Mouse (Mus musculus) intestine, embryonic 15.5 days (tissue): ENCODE measurements at regions not wholly inside any gene's neighbourhood (a gene's known extent, or its start where the extent isn't known, plus 50 kb on each side); places are given as distances from the start of the nearest gene placed in this dataset.

Source experiments
- ATAC-seq: fragments of 200-750 bp; cut with Nextera tagmentation; 2 replicates; pipeline ENCODE4 v1.8.0; 2017; ENCODE audit warnings: moderate TSS enrichment, moderate library complexity
- H3K27ac ChIP-seq: fragments of 300-500 bp; sonication (generic); 2 replicates; pipeline ENCODE4 v1.5.1; 2015; ENCODE audit warnings: mild to moderate bottlenecking, inconsistent platforms
- H3K27me3 ChIP-seq: fragments of 300-500 bp; sonication (generic); replicated peaks from 2 replicates; pipeline ENCODE4 v1.6.1; 2015; ENCODE audit warnings: inconsistent platforms
- H3K36me3 ChIP-seq: fragments of 300-500 bp; sonication (generic); 2 replicates; pipeline ENCODE4 v1.6.1; 2015; ENCODE audit warnings: inconsistent platforms
- H3K4me1 ChIP-seq: fragments of 300-500 bp; sonication (generic); replicated peaks from 2 replicates; pipeline ENCODE4 v1.6.1; 2015; ENCODE audit warnings: inconsistent platforms
- H3K4me2 ChIP-seq: fragments of 300-500 bp; sonication (generic); replicated peaks from 2 replicates; pipeline ENCODE4 v1.6.1; 2015; ENCODE audit warnings: mild to moderate bottlenecking, inconsistent platforms
- H3K4me3 ChIP-seq: fragments of 300-500 bp; sonication (generic); replicated peaks from 2 replicates; pipeline ENCODE4 v1.5.1; 2015; ENCODE audit warnings: inconsistent platforms
- H3K9ac ChIP-seq: fragments of 300-500 bp; sonication (generic); 2 replicates; pipeline ENCODE4 v1.6.1; 2015; ENCODE audit warnings: inconsistent platforms
- H3K9me3 ChIP-seq: fragments of 300-500 bp; sonication (generic); 2 replicates; pipeline ENCODE4 v1.6.1; 2016; ENCODE audit warnings: inconsistent platforms
- WGBS: fragments of 180-500 bp; shearing (Covaris S2); methylation state at CpG from one replicate; pipeline ENCODE4 v1.1.7; 2015; 5-methylcytosine and 5-hydroxymethylcytosine counted together

DNA sequence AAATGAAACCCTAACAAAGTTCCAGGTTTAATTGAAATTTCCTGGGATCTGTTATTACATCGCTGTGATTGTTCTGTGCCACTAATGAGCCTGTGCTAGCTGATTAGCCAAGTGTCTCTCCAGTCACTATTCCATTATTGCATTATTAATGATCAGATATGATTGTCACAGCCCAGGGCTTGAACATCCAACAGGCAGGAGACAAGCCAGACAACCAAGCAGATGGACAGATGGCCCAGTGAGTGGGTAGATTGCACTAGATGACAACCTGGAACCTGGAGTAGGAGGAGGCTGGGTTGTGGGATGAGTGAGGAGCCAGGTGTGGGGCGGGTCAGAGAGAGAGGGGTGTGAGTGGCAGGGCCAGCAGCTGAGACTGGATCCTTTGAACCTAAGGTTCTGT is 161.6 kb downstream of the Trim29 start:
- no peaks in the 10 kb centered on the region for H3K27me3 ChIP-seq
- H3K9me3 ChIP-seq = no peaks in the 10 kb centered on the region
- no peaks in the 10 kb centered on the region for H3K36me3 ChIP-seq
- no peak overlapping the region for H3K4me3 ChIP-seq
- no peak overlapping the region for H3K4me2 ChIP-seq
- no peak overlapping the region for H3K9ac ChIP-seq
- no peaks in the 10 kb centered on the region for H3K4me1 ChIP-seq
- H3K27ac ChIP-seq = no peak overlapping the region
- WGBS = 80% methylated on average over 2 of the region's 2 CpGs
- ATAC-seq = no peak

GRCm38 (mm10) chr9:43473164-43473563 is 162.5 kb downstream of the Trim29 start:
- Histone ChIP-seq H3K4me1 (no peaks in the 10 kb centered on the region), H3K27ac (no peak overlapping the region), H3K27me3 (no peaks in the 10 kb centered on the region), H3K36me3 (no peaks in the 10 kb centered on the region), H3K9ac (no peak overlapping the region), H3K4me2 (no peak overlapping the region), H3K9me3 (no peaks in the 10 kb centered on the region), H3K4me3 (no peak overlapping the region)
- 65% methylated on average over 1 of the region's 1 CpGs for WGBS
- no peak for ATAC-seq

- no peak for ATAC-seq
- Histone ChIP-seq H3K9me3 (no peaks in the 10 kb centered on the region), H3K4me3 (no peak overlapping the region), H3K27me3 (no peaks in the 10 kb centered on the region), H3K4me1 (no peaks in the 10 kb centered on the region), H3K36me3 (no peaks in the 10 kb centered on the region), H3K4me2 (no peak overlapping the region), H3K9ac (no peak overlapping the region), H3K27ac (no peak overlapping the region)
- WGBS = 69% methylated on average over 16 of the region's 16 CpGs
Measured at GRCm38 (mm10) chr9:43473601-43474302, 163.1 kb downstream of the Trim29 start.

- no peak overlapping the region for H3K27ac ChIP-seq
- no peaks in the 10 kb centered on the region; the same call in 1 of the 2 replicates for H3K4me1 ChIP-seq
- no peaks in the 10 kb centered on the region for H3K27me3 ChIP-seq
- WGBS = 72% methylated on average over 4 of the region's 4 CpGs
- H3K9me3 ChIP-seq = no peaks in the 10 kb centered on the region
- no peak overlapping the region for H3K9ac ChIP-seq
- no peak overlapping the region for H3K4me3 ChIP-seq
- ATAC-seq = no peak
- H3K36me3 ChIP-seq = no peaks in the 10 kb centered on the region
- no peak overlapping the region for H3K4me2 ChIP-seq
Measured at GRCm38 (mm10) chr9:43474303-43474643, 163.6 kb downstream of the Trim29 start.

- 45% methylated on average over 3 of the region's 3 CpGs for WGBS
- Histone ChIP-seq H3K36me3 (no peaks in the 10 kb centered on the region), H3K27ac (no peak overlapping the region), H3K9ac (no peak overlapping the region), H3K4me1 (no peaks in the 10 kb centered on the region; the same call in 1 of the 2 replicates), H3K4me2 (no peak overlapping the region), H3K9me3 (no peaks in the 10 kb centered on the region), H3K27me3 (no peaks in the 10 kb centered on the region), H3K4me3 (no peak overlapping the region)
- ATAC-seq = no peak
Measured at GRCm38 (mm10) chr9:43480826-43481591, 170.4 kb downstream of the Trim29 start.

DNA sequence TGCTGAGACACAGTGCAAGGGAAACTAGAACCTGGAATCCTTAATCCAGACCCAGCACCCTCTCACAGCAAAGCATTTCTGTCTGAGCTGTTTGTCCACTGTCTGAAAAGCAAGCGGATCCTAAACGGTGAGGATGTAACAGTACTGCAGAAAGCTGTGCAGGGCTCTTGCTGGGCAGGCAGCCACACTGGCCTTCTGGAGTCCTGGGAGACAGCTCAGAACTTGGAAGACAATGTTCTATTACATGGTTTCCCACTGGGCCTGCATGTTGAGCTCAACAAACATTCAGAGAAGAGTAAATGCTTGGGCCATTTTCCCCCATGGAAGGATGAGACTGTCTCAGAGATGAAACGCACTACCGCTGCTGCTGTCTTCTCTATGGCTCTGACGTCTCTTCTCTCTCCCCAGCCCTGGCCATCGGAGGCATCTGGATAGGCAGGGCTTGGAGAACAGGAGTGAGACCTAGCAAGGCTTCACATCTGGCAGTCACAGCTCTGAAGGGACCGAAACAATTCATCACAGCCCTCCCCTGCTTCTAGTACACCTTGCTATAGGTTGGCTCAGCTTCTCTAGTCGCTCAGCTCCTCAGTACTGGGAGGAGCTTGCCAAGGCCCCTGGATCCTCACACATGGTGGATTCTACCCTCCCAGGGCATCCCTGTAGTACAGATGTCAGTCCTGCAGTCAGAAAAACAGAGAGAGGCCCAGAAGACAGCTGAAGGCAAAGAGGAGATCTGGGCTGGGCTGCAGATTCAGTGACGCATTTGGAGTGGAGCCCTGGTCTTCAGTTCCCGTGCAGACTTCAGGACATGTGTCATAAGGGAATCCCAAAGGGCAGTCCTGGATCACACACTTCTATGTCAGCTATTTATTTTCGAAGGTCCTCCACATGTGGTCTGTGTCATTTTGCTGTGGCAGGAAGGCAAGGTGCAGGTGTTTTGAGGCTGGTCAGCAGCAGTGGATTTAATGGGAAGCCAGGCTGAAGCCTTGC is 171.7 kb downstream of the Trim29 start:
- H3K9ac ChIP-seq = no peak overlapping the region
- no peaks in the 10 kb centered on the region for H3K36me3 ChIP-seq
- no peaks in the 10 kb centered on the region for H3K27me3 ChIP-seq
- no peak overlapping the region for H3K27ac ChIP-seq
- no peaks in the 10 kb centered on the region for H3K9me3 ChIP-seq
- no peaks in the 10 kb centered on the region; the same call in 1 of the 2 replicates for H3K4me1 ChIP-seq
- no peak for ATAC-seq
- WGBS = 70% methylated on average over 11 of the region's 11 CpGs
- no peak overlapping the region for H3K4me3 ChIP-seq
- no peak overlapping the region for H3K4me2 ChIP-seq

- H3K4me3 ChIP-seq = no peak overlapping the region
- H3K4me1 ChIP-seq = no peaks in the 10 kb centered on the region; the same call in 1 of the 2 replicates
- no peak for ATAC-seq
- no peak overlapping the region for H3K9ac ChIP-seq
- H3K27ac ChIP-seq = no peak overlapping the region
- H3K4me2 ChIP-seq = no peak overlapping the region
- no peaks in the 10 kb centered on the region for H3K9me3 ChIP-seq
- WGBS = 88% methylated on average over 2 of the region's 2 CpGs
- H3K36me3 ChIP-seq = no peaks in the 10 kb centered on the region
- no peaks in the 10 kb centered on the region for H3K27me3 ChIP-seq
Measured at GRCm38 (mm10) chr9:43483195-43483594, 172.5 kb downstream of the Trim29 start.

DNA sequence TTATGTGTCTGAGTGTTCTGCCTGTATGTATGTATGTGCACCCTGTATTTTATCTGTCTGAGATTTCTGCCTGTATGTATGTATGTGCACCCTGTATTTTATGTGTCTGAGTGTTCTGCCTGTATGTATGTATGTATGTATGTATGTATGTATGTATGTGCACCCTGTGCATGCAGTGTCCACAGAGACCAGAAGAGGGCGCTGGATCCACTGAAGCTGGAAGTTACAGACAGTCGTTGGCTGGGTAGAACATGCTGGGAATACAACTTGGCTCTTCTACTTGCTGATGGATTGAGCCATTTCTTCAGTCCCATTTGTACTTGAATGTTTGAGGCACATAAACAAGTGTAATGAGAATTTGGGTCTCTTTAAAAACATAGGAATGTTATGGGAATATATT is 173.3 kb downstream of the Trim29 start:
- no peak for ATAC-seq
- Histone ChIP-seq H3K4me2 (no peak overlapping the region), H3K9ac (no peak overlapping the region), H3K9me3 (no peaks in the 10 kb centered on the region), H3K27ac (no peak overlapping the region), H3K4me3 (no peak overlapping the region), H3K4me1 (no peaks in the 10 kb centered on the region; the same call in 1 of the 2 replicates), H3K36me3 (no peaks in the 10 kb centered on the region), H3K27me3 (no peaks in the 10 kb centered on the region)
- WGBS = 86% methylated on average over 2 of the region's 2 CpGs

DNA sequence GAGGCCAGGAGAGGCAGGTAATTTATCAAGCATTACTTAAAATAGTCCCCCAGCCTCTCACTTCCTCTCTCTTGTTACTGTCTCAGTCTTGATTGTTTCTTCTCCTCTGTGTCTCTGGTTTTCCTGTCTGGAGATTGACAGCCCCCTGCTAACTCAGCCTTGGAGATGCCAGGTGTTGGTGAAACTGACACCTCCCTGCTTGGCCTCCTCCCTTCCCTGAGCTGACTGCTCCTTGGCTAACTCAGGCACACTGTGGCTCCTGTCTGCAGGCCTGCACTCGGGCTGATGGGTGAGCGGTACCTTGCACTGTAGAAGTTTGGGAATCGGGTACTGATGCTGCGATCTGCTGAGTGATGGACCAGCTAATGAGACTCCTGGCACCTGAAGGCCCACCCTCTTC is 176.1 kb downstream of the Trim29 start:
- H3K9me3 ChIP-seq = no peaks in the 10 kb centered on the region
- WGBS = 61% methylated on average over 4 of the region's 4 CpGs
- no peaks in the 10 kb centered on the region for H3K36me3 ChIP-seq
- no peak overlapping the region for H3K4me2 ChIP-seq
- H3K27ac ChIP-seq = no peak overlapping the region
- no peak overlapping the region for H3K4me3 ChIP-seq
- no peaks in the 10 kb centered on the region for H3K4me1 ChIP-seq
- no peak for ATAC-seq
- no peaks in the 10 kb centered on the region for H3K27me3 ChIP-seq
- no peak overlapping the region for H3K9ac ChIP-seq

DNA sequence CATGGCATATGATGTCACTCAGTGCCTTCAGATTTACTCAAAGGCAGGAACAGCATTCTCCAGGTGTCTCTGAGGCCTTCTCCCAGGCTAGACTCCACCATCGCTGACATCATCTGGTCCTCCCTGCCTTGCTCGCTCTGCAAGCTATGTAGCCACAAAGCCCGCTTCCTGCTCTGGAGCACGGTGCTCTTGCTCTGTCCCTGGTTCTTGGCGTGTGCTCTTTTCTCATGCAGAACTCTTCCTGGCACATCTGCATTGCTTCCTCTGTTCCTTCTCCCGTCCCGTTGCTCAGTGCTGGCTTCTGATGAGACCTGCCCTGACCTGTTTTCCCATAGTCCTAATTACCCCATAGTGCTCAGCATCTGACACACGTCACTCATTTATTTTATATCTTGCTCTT is 178.6 kb downstream of the Trim29 start:
- Histone ChIP-seq H3K4me2 (no peak overlapping the region), H3K9ac (no peak overlapping the region), H3K4me1 (no peaks in the 10 kb centered on the region), H3K27ac (no peak overlapping the region), H3K9me3 (no peaks in the 10 kb centered on the region), H3K36me3 (no peaks in the 10 kb centered on the region), H3K27me3 (no peaks in the 10 kb centered on the region), H3K4me3 (no peak overlapping the region)
- no peak for ATAC-seq
- 68% methylated on average over 8 of the region's 8 CpGs for WGBS

DNA sequence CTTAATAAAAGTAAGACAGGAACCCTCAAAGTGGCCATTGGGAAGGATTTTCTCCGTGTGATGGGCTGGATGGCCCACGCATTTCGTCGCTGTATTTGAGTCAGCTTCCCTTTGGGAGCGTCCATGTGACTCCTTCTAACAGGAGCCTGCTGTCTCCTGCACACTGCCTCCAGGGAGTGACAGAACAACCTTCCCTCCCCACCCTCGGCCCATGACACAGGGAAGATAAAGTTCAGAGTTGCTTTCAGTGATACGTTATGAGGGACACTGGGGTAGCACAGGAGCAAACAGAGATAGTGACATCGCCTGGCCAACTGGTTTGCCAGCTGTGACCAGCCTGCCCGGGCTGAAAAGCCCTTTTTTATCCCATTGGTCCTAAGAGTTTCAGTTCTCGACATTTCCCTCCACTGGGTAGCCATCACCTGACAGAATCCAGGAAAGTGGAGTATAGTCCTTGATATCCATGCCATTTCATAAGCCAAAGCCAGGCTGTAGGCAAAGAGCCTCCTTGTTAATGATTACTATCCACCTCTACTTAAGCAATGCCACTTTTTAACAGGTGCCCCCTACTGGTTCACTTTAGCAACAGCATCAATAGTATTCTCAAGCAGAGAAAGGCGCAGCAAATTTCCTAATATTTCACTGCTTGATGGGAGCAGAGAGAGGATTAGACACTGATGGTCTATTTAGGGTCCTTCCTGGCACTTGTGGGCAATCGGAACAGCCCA is 180.5 kb downstream of the Trim29 start:
- no peaks in the 10 kb centered on the region for H3K4me1 ChIP-seq
- H3K36me3 ChIP-seq = no peaks in the 10 kb centered on the region
- no peak overlapping the region; the same call in 1 of the 2 replicates for H3K4me2 ChIP-seq
- H3K9me3 ChIP-seq = no peaks in the 10 kb centered on the region
- no peak overlapping the region for H3K9ac ChIP-seq
- peak; percentile 77 for ATAC-seq
- H3K4me3 ChIP-seq = no peak overlapping the region
- H3K27ac ChIP-seq = no peak overlapping the region
- no peaks in the 10 kb centered on the region for H3K27me3 ChIP-seq
- WGBS = 60% methylated on average over 12 of the region's 12 CpGs
